ENCODE assay signal across 10 mouse cellular contexts in the genomic region with DNA sequence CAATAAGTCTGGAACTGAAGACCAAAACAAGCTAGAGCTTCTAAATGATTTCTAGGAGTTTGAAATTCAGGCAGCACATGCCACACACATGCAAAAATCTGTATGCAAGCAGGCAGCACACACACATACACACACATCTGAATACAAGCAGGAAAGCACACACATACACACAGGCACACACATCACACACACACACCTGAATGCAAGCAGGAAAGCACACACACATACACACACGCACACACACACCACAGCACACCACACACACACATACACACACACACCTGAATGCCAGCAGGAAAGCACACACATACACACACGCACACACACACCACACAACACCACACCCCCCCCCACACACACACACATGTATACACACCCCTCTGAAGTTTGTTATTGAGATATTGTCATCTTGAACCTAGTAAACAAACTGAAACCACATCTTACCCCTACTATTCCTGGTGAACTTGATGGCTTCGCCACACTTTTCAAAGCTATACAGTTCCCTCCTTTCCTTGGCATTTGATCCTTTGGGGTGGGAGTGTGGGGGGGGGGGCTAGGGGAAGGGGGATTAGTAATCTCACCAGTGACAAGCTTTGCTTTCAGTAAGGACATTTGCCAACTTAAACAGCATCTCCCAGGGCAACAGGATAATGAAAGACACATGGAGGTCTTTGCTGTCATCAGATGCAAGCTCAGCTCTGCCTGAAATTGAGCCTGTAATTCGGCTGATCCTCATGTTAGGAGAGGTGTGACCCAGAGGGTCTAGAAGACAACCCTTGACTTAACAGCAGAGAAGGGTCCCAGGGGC. TPM values are rescaled to one million over a fixed set of nuclear protein-coding genes. Genes with fewer than 3 reads are reported as not detected.
DNase-seq lines count a peak whose midpoint lies in the region; ATAC-seq and TF ChIP-seq lines count a peak whose summit lies in the region.
"Had no signal": no experiment of that assay in that cellular context is flagged by ENCODE, and none has a peak within 500 bp of the region (broad histone marks: within the 10 kb centered on the region; RNA-seq: fewer than 3 reads in every experiment).

No protein-coding gene starts in this region.

- peak overlapping the region; percentile 20; the same call in 1 of the 2 replicates for H3K27ac ChIP-seq in liver, postnatal 0 days (ENCODE audit: low read depth)
- 0 out of 2 replicates have a peak overlapping the region, but pooled peaks have one; percentile 36 for H3K27ac ChIP-seq in embryonic facial prominence, embryonic 12.5 days
- no peak overlapping the region for H3K27ac ChIP-seq in hindbrain, embryonic 15.5 days (replicated peaks)
- H3K27ac ChIP-seq in neural tube, embryonic 15.5 days (replicated peaks): peak overlapping the region; percentile 7; the same call in 1 of the 2 replicates
- H3K27ac ChIP-seq in liver, embryonic 11.5 days (ENCODE audit: low read depth, low read length): no peak overlapping the region

- DNase-seq in liver, postnatal 0 days: no peak
- no peak for DNase-seq in liver
- DNase-seq in spleen, adult 12 weeks (ENCODE audit: low spot score): no peak
- DNase-seq in natural killer cell, adult 2 months (ENCODE audit: low spot score in 2 of 2): no peak
- no peak for DNase-seq in liver, embryonic 11.5 days (ENCODE audit: low spot score)
- DNase-seq: gastrocnemius, postnatal 36 days had no signal

- 79% methylated on average over 4 of the region's 4 CpGs for WGBS in liver, postnatal 0 days (ENCODE audit: insufficient replicate concordance)
- 40% methylated on average over 4 of the region's 4 CpGs for WGBS in embryonic facial prominence, embryonic 12.5 days
- WGBS in hindbrain, embryonic 15.5 days: 58% methylated on average over 4 of the region's 4 CpGs
- WGBS in neural tube, embryonic 15.5 days: 71% methylated on average over 4 of the region's 4 CpGs
- 80% methylated on average over 4 of the region's 4 CpGs for WGBS in liver, embryonic 11.5 days

- no peak overlapping the region for H3K4me2 ChIP-seq in liver, postnatal 0 days (ENCODE audit: low read depth, low read length)
- no peak overlapping the region for H3K4me2 ChIP-seq in embryonic facial prominence, embryonic 12.5 days (replicated peaks)
- H3K4me2 ChIP-seq in hindbrain, embryonic 15.5 days: no peak overlapping the region
- H3K4me2 ChIP-seq in neural tube, embryonic 15.5 days: no peak overlapping the region
- no peak overlapping the region for H3K4me2 ChIP-seq in liver, embryonic 11.5 days

- H3K4me3 ChIP-seq in liver, postnatal 0 days (ENCODE audit: low read depth, low read length): no peak overlapping the region
- H3K4me3 ChIP-seq in embryonic facial prominence, embryonic 12.5 days: no peak overlapping the region
- no peak overlapping the region for H3K4me3 ChIP-seq in hindbrain, embryonic 15.5 days
- H3K4me3 ChIP-seq in neural tube, embryonic 15.5 days (replicated peaks): no peak overlapping the region
- H3K4me3 ChIP-seq in liver, embryonic 11.5 days (ENCODE audit: low read depth, low read length): no peak overlapping the region

- no peak overlapping the region for H3K9ac ChIP-seq in liver, postnatal 0 days (replicated peaks)
- no peak overlapping the region for H3K9ac ChIP-seq in embryonic facial prominence, embryonic 12.5 days
- no peak overlapping the region for H3K9ac ChIP-seq in hindbrain, embryonic 15.5 days
- no peak overlapping the region for H3K9ac ChIP-seq in neural tube, embryonic 15.5 days (replicated peaks)
- H3K9ac ChIP-seq in liver, embryonic 11.5 days (ENCODE audit: low read depth, low read length): no peak overlapping the region

- H3K36me3 ChIP-seq in liver, postnatal 0 days (replicated peaks; ENCODE audit: insufficient read depth, low read length): no peaks in the 10 kb centered on the region
- no peaks in the 10 kb centered on the region for H3K36me3 ChIP-seq in embryonic facial prominence, embryonic 12.5 days
- H3K36me3 ChIP-seq in hindbrain, embryonic 15.5 days: no peaks in the 10 kb centered on the region
- H3K36me3 ChIP-seq in neural tube, embryonic 15.5 days: no peaks in the 10 kb centered on the region
- H3K36me3 ChIP-seq in liver, embryonic 11.5 days (ENCODE audit: control insufficient read depth, insufficient read depth, low read length): no peaks in the 10 kb centered on the region

- peaks cover 10% of the 10 kb centered on the region for H3K4me1 ChIP-seq in liver, postnatal 0 days (ENCODE audit: insufficient read depth)
- H3K4me1 ChIP-seq in embryonic facial prominence, embryonic 12.5 days: peaks cover 43% of the 10 kb centered on the region
- H3K4me1 ChIP-seq in hindbrain, embryonic 15.5 days (replicated peaks): peaks cover 11% of the 10 kb centered on the region
- peaks cover 35% of the 10 kb centered on the region for H3K4me1 ChIP-seq in neural tube, embryonic 15.5 days
- peaks cover 5% of the 10 kb centered on the region; the same call in 1 of the 2 replicates for H3K4me1 ChIP-seq in liver, embryonic 11.5 days (replicated peaks; ENCODE audit: control insufficient read depth, insufficient read depth, low read length)

- TF ChIP-seq EP300 in liver, postnatal 0 days (IDR thresholded peaks at IDR 0.05; ENCODE audit: low read depth): no peak

- no peak for ATAC-seq in liver, postnatal 0 days
- ATAC-seq in embryonic facial prominence, embryonic 12.5 days (ENCODE audit: insufficient number of reproducible peaks, insufficient read depth, low FRiP score, low TSS enrichment): no peak
- ATAC-seq in hindbrain, embryonic 15.5 days (ENCODE audit: low FRiP score, low read depth): peak; percentile 54; the same call in 1 of the 2 replicates
- ATAC-seq in neural tube, embryonic 15.5 days (ENCODE audit: low FRiP score): no peak
- no peak for ATAC-seq in liver, embryonic 11.5 days (replicated peaks; ENCODE audit: low FRiP score)

- TF ChIP-seq CTCF in liver, postnatal 0 days (IDR thresholded peaks at IDR 0.05; ENCODE audit: low read depth): no peak

- no peaks in the 10 kb centered on the region for H3K27me3 ChIP-seq in liver, postnatal 0 days (ENCODE audit: insufficient read depth, low read length)
- H3K27me3 ChIP-seq in embryonic facial prominence, embryonic 12.5 days: no peaks in the 10 kb centered on the region
- H3K27me3 ChIP-seq in hindbrain, embryonic 15.5 days: no peaks in the 10 kb centered on the region
- no peaks in the 10 kb centered on the region for H3K27me3 ChIP-seq in neural tube, embryonic 15.5 days (replicated peaks)
- H3K27me3 ChIP-seq in liver, embryonic 11.5 days (replicated peaks; ENCODE audit: control insufficient read depth, insufficient read depth, low read length): no peaks in the 10 kb centered on the region

- no peaks in the 10 kb centered on the region for H3K9me3 ChIP-seq in liver, postnatal 0 days (ENCODE audit: low read length)
- H3K9me3 ChIP-seq in embryonic facial prominence, embryonic 12.5 days: no peaks in the 10 kb centered on the region
- H3K9me3 ChIP-seq in hindbrain, embryonic 15.5 days: no peaks in the 10 kb centered on the region
- H3K9me3 ChIP-seq in neural tube, embryonic 15.5 days (replicated peaks): no peaks in the 10 kb centered on the region
- no peaks in the 10 kb centered on the region for H3K9me3 ChIP-seq in liver, embryonic 11.5 days (ENCODE audit: control insufficient read depth, low read length)
- H3K9me3 ChIP-seq: G1E had no signal

RNA-seq across cellular contexts. Expression of a gene that starts 38.6 kb away (rescaled TPM):
- 18.0 and 18.5 TPM in 2 replicates for polyA plus RNA-seq in liver, postnatal 0 days (2015; fragmentation: Nextera tagmentation; extraction: Ambion mirVana)
- polyA plus RNA-seq in embryonic facial prominence, embryonic 12.5 days (2016; fragmentation: Nextera tagmentation; extraction: Ambion mirVana): 36.1 and 36.5 TPM in 2 replicates
- 47.5 and 50.7 TPM in 2 replicates for polyA plus RNA-seq in hindbrain, embryonic 15.5 days (2015; fragmentation: Nextera tagmentation; extraction: Ambion mirVana)
- polyA plus RNA-seq in neural tube, embryonic 15.5 days (2015; fragmentation: Nextera tagmentation; extraction: Ambion mirVana): 63.0 and 65.5 TPM in 2 replicates
- 18.7 and 21.5 TPM in 2 replicates for polyA plus RNA-seq in liver, embryonic 11.5 days (2014; fragmentation: Nextera tagmentation; extraction: Ambion mirVana)

Comparison
In these comparisons a context has a peak if more than half of its experiments do, and no peak if none do; other contexts are left out.
1. H3K27ac ChIP-seq: peak in liver, postnatal 0 days (single experiment), embryonic facial prominence, embryonic 12.5 days (single experiment) and neural tube, embryonic 15.5 days (single experiment); none in hindbrain, embryonic 15.5 days (single experiment) and liver, embryonic 11.5 days (single experiment).